Mouse (Mus musculus) forebrain, embryonic 15.5 days (tissue): Measurements from ENCODE around the gene Lhfpl2. TPM values are rescaled to one million over a fixed set of nuclear protein-coding genes. Genes with fewer than 3 reads are reported as not detected.

Experiments used
- ATAC-seq: fragments of 200-750 bp; cut with Nextera tagmentation; replicated peaks from 2 replicates; pipeline ENCODE4 v1.8.0; 2017; ENCODE audit warnings: mild to moderate bottlenecking, moderate TSS enrichment, moderate library complexity
- H3K27ac ChIP-seq: fragments of 300-500 bp; sonication (generic); replicated peaks from 2 replicates; pipeline ENCODE4 v1.5.1; 2015; ENCODE audit warnings: mild to moderate bottlenecking, inconsistent platforms
- H3K27me3 ChIP-seq: fragments of 300-500 bp; sonication (generic); 2 replicates; pipeline ENCODE4 v1.6.1; 2015; ENCODE audit warnings: inconsistent platforms
- H3K36me3 ChIP-seq: fragments of 300-500 bp; sonication (generic); 2 replicates; pipeline ENCODE4 v1.6.1; 2015; ENCODE audit warnings: mild to moderate bottlenecking, inconsistent platforms
- H3K4me1 ChIP-seq: fragments of 300-500 bp; sonication (generic); 2 replicates; pipeline ENCODE4 v1.6.1; 2015; ENCODE audit warnings: inconsistent platforms
- H3K4me2 ChIP-seq: fragments of 300-500 bp; sonication (generic); replicated peaks from 2 replicates; pipeline ENCODE4 v1.6.1; 2015; ENCODE audit warnings: mild to moderate bottlenecking, inconsistent platforms
- H3K4me3 ChIP-seq: fragments of 300-500 bp; sonication (generic); 2 replicates; pipeline ENCODE4 v1.5.1; 2015; ENCODE audit warnings: mild to moderate bottlenecking, inconsistent platforms
- H3K9ac ChIP-seq: fragments of 300-500 bp; sonication (generic); replicated peaks from 2 replicates; pipeline ENCODE4 v1.6.1; 2015; ENCODE audit warnings: mild to moderate bottlenecking, inconsistent platforms
- H3K9me3 ChIP-seq: fragments of 300-500 bp; sonication (generic); 2 replicates; pipeline ENCODE4 v1.6.1; 2016; ENCODE audit warnings: inconsistent platforms
- WGBS: fragments of 180-500 bp; shearing (Covaris S2); methylation state at CpG from one replicate; pipeline ENCODE4 v1.1.7; 2015; ENCODE audit warnings: mixed read lengths; 5-methylcytosine and 5-hydroxymethylcytosine counted together
- polyA plus RNA-seq: library from polyadenylated mRNA; unstranded; fragments of >200 nt; fragmentation: Nextera tagmentation; extraction: Ambion mirVana; gene quantifications from 2 replicates; pipeline ENCODE4 v1.2.1, GENCODE M21; 2015

Gene Lhfpl2
- polyA plus RNA-seq, 1 experiment from 2014 or later, result 14.7 TPM

- Histone ChIP-seq H3K27ac (no peak overlapping the region), H3K9ac (no peak overlapping the region), H3K4me1 (no peaks in the 10 kb centered on the region), H3K4me2 (no peak overlapping the region), H3K4me3 (no peak overlapping the region), H3K9me3 (no peaks in the 10 kb centered on the region), H3K36me3 (no peaks in the 10 kb centered on the region), H3K27me3 (no peaks in the 10 kb centered on the region)
- no peak for ATAC-seq
- WGBS, result 90% methylated on average over 9 of the region's 9 CpGs
Observed at GRCm38 (mm10) chr13:94088788-94089187, 31.2 kb downstream of the Lhfpl2 start.

GRCm38 (mm10) chr13:94089286-94089685 is 31.7 kb downstream of the Lhfpl2 start:
- no peak overlapping the region for H3K4me2 ChIP-seq
- H3K4me3 ChIP-seq, result no peak overlapping the region
- H3K27ac ChIP-seq, result no peak overlapping the region
- no peaks in the 10 kb centered on the region for H3K9me3 ChIP-seq
- no peaks in the 10 kb centered on the region for H3K27me3 ChIP-seq
- 88% methylated on average over 9 of the region's 9 CpGs for WGBS
- H3K4me1 ChIP-seq, result no peaks in the 10 kb centered on the region
- H3K36me3 ChIP-seq, result no peaks in the 10 kb centered on the region
- H3K9ac ChIP-seq, result no peak overlapping the region
- ATAC-seq, result no peak

- no peak for ATAC-seq
- WGBS, result 57% methylated on average over 2 of the region's 2 CpGs
- Histone ChIP-seq H3K27me3 (no peaks in the 10 kb centered on the region), H3K4me1 (no peaks in the 10 kb centered on the region), H3K4me3 (no peak overlapping the region), H3K36me3 (no peaks in the 10 kb centered on the region), H3K27ac (no peak overlapping the region), H3K9me3 (no peaks in the 10 kb centered on the region), H3K9ac (no peak overlapping the region), H3K4me2 (no peak overlapping the region)
Observed at GRCm38 (mm10) chr13:94091366-94091765, 33.8 kb downstream of the Lhfpl2 start.

GRCm38 (mm10) chr13:94094176-94094575 is 36.6 kb downstream of the Lhfpl2 start:
- WGBS, result 83% methylated on average over 4 of the region's 4 CpGs
- Histone ChIP-seq H3K9ac (no peak overlapping the region), H3K9me3 (no peaks in the 10 kb centered on the region), H3K27me3 (no peaks in the 10 kb centered on the region), H3K4me2 (no peak overlapping the region), H3K4me3 (no peak overlapping the region), H3K27ac (no peak overlapping the region), H3K4me1 (peaks cover 7% of the 10 kb centered on the region), H3K36me3 (no peaks in the 10 kb centered on the region)
- ATAC-seq, result no peak

- H3K9me3 ChIP-seq, result no peaks in the 10 kb centered on the region
- no peak for ATAC-seq
- no peak overlapping the region for H3K27ac ChIP-seq
- WGBS, result 88% methylated on average over 3 of the region's 3 CpGs
- H3K9ac ChIP-seq, result no peak overlapping the region
- H3K4me3 ChIP-seq, result no peak overlapping the region
- H3K4me2 ChIP-seq, result no peak overlapping the region
- H3K4me1 ChIP-seq, result peaks cover 7% of the 10 kb centered on the region
- H3K36me3 ChIP-seq, result no peaks in the 10 kb centered on the region
- H3K27me3 ChIP-seq, result no peaks in the 10 kb centered on the region
Observed at GRCm38 (mm10) chr13:94094625-94095024, 37.0 kb downstream of the Lhfpl2 start.

- Histone ChIP-seq H3K4me3 (no peak overlapping the region), H3K4me1 (peaks cover 7% of the 10 kb centered on the region), H3K27me3 (no peaks in the 10 kb centered on the region), H3K9ac (no peak overlapping the region), H3K4me2 (no peak overlapping the region), H3K9me3 (no peaks in the 10 kb centered on the region), H3K36me3 (no peaks in the 10 kb centered on the region), H3K27ac (no peak overlapping the region)
- ATAC-seq, result no peak
Observed at GRCm38 (mm10) chr13:94095202-94095601, 37.6 kb downstream of the Lhfpl2 start.

GRCm38 (mm10) chr13:94097667-94098066 is 40.1 kb downstream of the Lhfpl2 start:
- ATAC-seq, result no peak
- WGBS, result 86% methylated on average over 2 of the region's 2 CpGs

GRCm38 (mm10) chr13:94098369-94099084 is 40.9 kb downstream of the Lhfpl2 start:
- Histone ChIP-seq H3K9ac (no peak overlapping the region), H3K4me2 (no peak overlapping the region), H3K4me1 (peaks cover 7% of the 10 kb centered on the region), H3K27me3 (no peaks in the 10 kb centered on the region), H3K27ac (no peak overlapping the region), H3K9me3 (no peaks in the 10 kb centered on the region), H3K36me3 (no peaks in the 10 kb centered on the region), H3K4me3 (no peak overlapping the region)
- 53% methylated on average over 16 of the region's 16 CpGs for WGBS
- ATAC-seq, result peak; percentile 83

More at GRCm38 (mm10) chr13:94097667-94098066, 40.1 kb downstream of the Lhfpl2 start:
- no peak overlapping the region for H3K4me3 ChIP-seq
- H3K27me3 ChIP-seq, result no peaks in the 10 kb centered on the region
- peaks cover 7% of the 10 kb centered on the region for H3K4me1 ChIP-seq
- H3K27ac ChIP-seq, result no peak overlapping the region
- H3K9ac ChIP-seq, result no peak overlapping the region
- no peaks in the 10 kb centered on the region for H3K36me3 ChIP-seq
- H3K9me3 ChIP-seq, result no peaks in the 10 kb centered on the region
- no peak overlapping the region for H3K4me2 ChIP-seq

- no peaks in the 10 kb centered on the region for H3K9me3 ChIP-seq
- no peaks in the 10 kb centered on the region for H3K36me3 ChIP-seq
- H3K4me1 ChIP-seq, result peaks cover 7% of the 10 kb centered on the region
- ATAC-seq, result no peak
- H3K4me3 ChIP-seq, result no peak overlapping the region
- no peaks in the 10 kb centered on the region for H3K27me3 ChIP-seq
- 96% methylated on average over 10 of the region's 10 CpGs for WGBS
- H3K9ac ChIP-seq, result no peak overlapping the region
- H3K27ac ChIP-seq, result no peak overlapping the region
- H3K4me2 ChIP-seq, result no peak overlapping the region
Observed at GRCm38 (mm10) chr13:94099087-94099486, 41.5 kb downstream of the Lhfpl2 start.

- Histone ChIP-seq H3K4me2 (no peak overlapping the region), H3K27me3 (no peaks in the 10 kb centered on the region), H3K27ac (no peak overlapping the region), H3K9me3 (no peaks in the 10 kb centered on the region), H3K4me3 (no peak overlapping the region), H3K4me1 (peaks cover 10% of the 10 kb centered on the region), H3K9ac (no peak overlapping the region), H3K36me3 (no peaks in the 10 kb centered on the region)
- 61% methylated on average over 3 of the region's 3 CpGs for WGBS
- ATAC-seq, result no peak
Observed at GRCm38 (mm10) chr13:94100361-94100760, 42.8 kb downstream of the Lhfpl2 start.

- peaks cover 10% of the 10 kb centered on the region for H3K4me1 ChIP-seq
- no peaks in the 10 kb centered on the region for H3K9me3 ChIP-seq
- H3K27me3 ChIP-seq, result no peaks in the 10 kb centered on the region
- no peak overlapping the region for H3K9ac ChIP-seq
- H3K4me3 ChIP-seq, result no peak overlapping the region
- WGBS, result 86% methylated on average over 10 of the region's 10 CpGs
- H3K27ac ChIP-seq, result no peak overlapping the region
- ATAC-seq, result no peak
- no peaks in the 10 kb centered on the region for H3K36me3 ChIP-seq
- H3K4me2 ChIP-seq, result no peak overlapping the region
Observed at GRCm38 (mm10) chr13:94101020-94101571, 43.5 kb downstream of the Lhfpl2 start.

GRCm38 (mm10) chr13:94104866-94105475 is 47.4 kb downstream of the Lhfpl2 start:
- Histone ChIP-seq H3K27ac (no peak overlapping the region), H3K9me3 (no peaks in the 10 kb centered on the region), H3K4me2 (no peak overlapping the region), H3K9ac (no peak overlapping the region), H3K27me3 (no peaks in the 10 kb centered on the region), H3K4me3 (no peak overlapping the region), H3K4me1 (0 out of 2 replicates have a peak, but pooled peaks cover 3% of the 10 kb centered on the region), H3K36me3 (no peaks in the 10 kb centered on the region)
- ATAC-seq, result no peak; the same call in 1 of the 2 replicates
- WGBS, result 84% methylated on average over 8 of the region's 8 CpGs
